Mouse (Mus musculus): ENCODE measurements around the gene Chek2.
"Not testable (repeated sequence)": the region's sequence is repeated elsewhere in the genome, so short reads cannot be mapped to it uniquely, and the experiment has no call there.

Chek2 gene

DNA sequence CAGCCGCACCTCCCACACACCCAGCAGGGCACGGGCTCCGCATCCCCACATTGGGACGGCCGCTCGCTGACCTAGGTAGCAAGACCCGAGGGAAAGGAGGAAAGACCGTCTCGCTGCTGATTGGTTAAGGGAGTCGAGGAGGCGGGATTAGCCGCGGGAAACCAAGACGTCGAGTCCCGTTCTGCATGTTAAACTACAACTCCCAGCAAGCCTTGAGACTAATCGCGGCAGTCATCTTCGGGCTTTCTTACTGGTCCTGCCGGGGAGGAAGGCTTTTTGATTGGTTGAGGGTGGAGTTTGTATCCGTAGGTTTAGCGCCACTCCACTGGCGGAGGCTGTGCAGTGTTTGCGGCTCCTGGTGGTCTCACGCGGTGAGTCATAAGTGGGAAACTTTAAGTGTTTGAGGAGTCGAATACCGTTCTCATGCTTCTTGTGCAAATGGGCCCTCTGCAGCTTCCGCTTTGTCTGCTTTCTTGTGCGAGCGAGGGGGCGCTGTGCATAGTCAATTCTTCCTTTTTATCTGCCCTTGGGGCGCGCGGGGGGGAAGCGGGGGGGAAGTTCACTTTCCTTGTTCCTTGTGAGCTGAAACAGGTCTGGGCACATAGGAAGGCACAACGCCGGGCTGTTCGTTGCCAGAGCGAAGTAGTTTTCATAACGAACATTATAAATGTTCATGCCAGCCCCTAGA lies at the start of gene Chek2, which contains the start of gene Hscb:
Gene Chek2, plus strand, starts transcription at position 302 of the 688 bp plus-strand sequence.
Gene Hscb, minus strand, starts transcription at position 100 of the 688 bp plus-strand sequence.
- peak; percentile 99 for DNase-seq (ENCODE audit: low read depth)

DNA sequence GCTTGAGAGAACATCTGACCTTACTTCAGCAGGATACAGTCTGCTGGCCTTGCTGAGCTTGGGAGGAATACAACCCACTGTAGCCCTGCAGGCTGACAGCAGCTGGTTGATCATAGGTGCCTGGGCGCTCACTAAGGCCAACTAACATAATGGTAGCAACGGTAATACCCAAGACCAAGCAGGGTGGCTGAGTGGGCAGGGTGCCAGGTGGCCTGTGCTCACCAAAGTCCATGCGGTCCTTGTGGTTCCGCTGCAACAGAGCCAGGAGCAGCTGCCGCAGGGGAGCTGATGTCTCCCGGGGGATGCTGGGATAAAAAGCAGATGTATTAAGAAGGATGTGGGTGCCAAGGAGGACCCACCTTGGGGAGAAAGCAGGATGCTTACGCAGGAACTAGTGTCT lies 45.4 kb upstream of the Chek2 start:
- no peak for DNase-seq (ENCODE audit: low read depth)

DNA sequence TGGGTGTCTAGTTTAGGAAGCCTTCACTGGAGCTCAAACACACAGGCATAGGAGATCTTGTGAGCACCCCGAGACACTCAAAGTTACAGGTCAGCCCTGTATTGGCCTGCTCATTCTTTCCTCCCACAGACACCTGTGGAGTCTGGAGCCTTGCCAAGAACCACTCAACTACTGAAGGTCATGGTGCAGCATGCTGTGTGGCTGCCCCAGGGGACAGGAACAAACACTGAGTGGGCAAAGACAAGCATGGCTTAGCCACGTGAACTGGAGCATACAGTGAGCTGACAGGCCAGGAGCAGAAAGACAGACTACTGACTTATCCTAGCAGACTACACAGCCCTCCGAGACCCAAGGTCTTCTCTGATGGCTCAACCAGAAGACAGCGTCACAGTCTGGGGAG lies 42.1 kb upstream of the Chek2 start:
- no peak for DNase-seq (ENCODE audit: low read depth)

DNA sequence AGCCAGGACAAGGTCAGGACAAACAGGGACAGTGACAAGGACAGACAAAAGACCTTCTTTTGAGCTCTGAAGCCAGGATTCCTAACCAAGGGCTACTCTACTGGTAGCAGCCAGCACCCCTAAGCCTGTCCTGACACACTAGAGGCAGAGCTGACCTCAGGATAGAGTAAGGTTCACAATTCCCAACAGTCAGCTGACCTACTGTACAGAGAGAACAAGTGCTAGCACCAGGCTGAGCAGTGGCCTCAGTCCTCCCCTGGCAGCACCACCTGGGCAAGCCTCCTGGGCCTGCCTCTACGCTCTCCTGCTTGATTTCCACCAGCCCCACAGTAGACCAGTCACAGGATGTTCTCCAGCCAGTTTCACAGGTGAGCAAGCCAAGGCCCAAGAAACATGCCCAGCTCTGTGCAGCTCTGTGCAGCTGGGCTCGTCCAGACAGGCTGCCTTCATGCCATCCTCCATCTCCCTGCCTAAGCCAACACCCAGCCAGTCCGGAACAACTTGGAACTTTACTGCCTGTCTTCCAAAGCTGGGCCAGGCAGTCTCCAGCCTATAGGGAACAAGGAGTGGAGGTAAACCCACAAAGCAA lies 38.6 kb upstream of the Chek2 start:
- no peak for DNase-seq (ENCODE audit: low read depth)

DNA sequence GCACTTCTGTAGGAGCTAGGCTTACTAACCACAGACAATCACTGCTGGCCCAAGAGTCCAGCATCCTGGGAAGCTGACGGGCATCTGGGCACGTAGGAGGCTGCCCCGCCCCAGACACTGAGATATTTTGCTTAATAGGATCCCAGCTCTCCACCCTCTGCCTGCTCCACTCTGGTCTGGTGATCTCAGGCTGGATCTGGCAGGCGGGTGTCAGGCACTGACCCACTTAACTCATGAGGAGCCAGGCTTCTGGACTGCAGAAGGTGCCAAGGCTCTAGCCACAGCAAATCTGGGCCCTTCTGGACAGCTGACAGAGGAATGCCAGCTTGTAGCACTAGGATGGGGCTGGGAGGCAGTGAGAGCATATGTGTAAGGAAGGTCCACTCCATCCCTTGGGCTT lies 37.6 kb upstream of the Chek2 start:
- DNase-seq (ENCODE audit: low read depth) = peak; percentile 53

DNA sequence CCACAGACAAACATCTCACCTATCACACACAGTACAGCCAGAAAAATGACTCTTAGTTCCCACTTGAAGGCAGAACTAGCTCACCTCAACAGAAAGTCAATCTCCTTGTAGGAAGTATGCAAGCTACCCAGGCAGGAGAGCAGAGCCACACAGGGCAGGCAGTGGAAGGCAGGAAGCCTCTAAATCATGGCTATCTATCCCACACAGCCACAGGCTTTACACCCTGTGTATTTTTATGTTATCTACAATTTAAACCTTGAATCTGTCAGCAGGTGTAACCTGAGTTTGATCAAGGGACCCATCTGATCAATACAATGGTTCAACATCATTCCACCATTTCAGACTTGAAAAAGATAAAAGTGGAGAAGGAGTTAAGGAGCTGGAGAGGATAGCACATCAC lies 37.0 kb upstream of the Chek2 start:
- DNase-seq (ENCODE audit: low read depth) = no peak

DNA sequence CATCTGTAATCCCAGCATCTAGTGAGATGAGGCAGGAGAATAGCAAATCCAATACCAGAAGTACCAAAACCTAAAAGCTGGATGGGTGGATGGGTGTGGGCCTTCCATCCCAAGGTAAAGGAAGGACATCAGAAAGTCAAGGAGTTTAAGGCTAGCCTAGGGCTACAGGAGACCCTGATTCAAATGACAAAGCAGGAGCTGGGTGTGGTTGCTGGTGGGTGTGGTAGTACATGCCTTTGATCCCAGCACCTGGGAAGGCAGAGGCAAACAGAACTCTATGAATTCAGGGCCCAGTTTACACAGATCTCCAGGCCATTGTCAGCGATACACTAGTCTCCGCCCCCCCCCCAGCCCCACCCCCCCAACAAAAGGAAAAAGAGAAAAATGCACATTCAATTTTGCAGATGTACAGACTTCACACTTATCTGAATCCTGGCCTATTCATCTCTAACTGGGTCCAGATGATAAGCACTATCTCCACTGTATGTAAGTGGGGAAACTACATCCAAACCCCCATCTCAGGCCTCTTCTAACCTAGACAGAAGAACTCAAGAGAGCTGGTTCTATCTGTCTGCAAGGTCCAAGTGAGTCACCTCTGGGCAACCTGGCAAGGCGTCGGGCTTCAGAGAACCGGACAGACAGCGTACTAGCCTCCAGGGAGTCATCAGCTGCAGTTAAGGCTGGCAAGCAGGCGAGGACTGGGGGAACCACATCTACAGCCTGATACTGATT lies 35.6 kb upstream of the Chek2 start:
- DNase-seq (ENCODE audit: low read depth) = no peak

DNA sequence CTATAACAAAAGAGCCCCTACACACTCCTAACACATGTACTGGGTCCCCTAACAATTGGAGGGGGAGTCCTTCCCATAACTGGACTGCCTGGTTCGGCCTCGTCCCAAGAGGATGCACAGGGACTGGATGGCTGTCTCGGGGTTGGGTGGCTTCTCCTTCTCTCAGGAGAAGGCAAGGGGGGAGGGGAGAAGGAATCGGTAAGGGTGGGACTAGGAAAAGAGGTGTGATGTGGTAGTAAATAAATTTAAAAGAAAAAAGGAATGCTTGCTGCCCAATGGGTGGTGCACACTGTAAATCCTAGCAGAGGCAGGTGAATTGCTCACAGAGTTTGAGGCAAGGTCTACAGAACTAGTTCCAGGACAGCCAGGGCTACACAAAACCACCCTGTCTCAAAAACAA lies 33.6 kb upstream of the Chek2 start:
- no peak for DNase-seq (ENCODE audit: low read depth)

DNA sequence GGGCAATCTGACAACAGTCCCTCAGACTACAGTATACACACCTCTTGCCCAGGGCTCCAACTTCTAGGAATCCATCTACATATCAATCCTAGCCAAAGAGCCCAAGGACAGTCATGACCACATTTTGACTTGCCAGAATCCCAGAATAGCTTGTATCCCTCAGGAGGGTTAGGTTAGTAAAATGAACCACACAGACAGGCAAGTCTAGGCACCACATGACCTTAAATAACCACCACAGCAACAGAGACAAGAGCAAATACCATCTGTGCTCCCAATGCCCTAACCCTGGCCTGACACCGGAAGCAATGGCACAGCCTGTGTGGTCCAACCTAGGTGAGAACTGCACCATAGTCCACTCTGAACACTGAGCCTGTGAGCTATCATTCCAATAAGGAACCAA lies 33.1 kb upstream of the Chek2 start:
- DNase-seq (ENCODE audit: low read depth) = no peak

DNA sequence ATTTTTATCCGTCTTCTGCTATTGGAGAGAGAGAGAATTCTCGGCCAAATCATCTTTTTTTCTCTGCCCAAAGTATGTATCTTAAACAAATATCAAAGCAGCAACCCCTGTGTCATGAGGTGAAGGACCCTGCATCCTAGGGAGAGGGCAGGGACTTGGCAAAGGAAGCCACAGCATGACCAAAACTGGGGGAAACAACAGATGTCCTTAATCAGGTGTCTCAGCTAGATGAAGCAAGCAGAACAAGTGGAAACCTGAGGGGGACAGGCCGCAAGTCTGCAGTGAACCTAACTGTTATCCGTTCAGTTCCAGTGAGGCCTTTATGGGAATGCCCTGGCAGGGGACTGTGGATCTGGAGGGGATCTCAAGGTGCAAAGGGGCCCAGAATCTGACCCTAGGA lies 32.3 kb upstream of the Chek2 start:
- DNase-seq (ENCODE audit: low read depth) = no peak

DNA sequence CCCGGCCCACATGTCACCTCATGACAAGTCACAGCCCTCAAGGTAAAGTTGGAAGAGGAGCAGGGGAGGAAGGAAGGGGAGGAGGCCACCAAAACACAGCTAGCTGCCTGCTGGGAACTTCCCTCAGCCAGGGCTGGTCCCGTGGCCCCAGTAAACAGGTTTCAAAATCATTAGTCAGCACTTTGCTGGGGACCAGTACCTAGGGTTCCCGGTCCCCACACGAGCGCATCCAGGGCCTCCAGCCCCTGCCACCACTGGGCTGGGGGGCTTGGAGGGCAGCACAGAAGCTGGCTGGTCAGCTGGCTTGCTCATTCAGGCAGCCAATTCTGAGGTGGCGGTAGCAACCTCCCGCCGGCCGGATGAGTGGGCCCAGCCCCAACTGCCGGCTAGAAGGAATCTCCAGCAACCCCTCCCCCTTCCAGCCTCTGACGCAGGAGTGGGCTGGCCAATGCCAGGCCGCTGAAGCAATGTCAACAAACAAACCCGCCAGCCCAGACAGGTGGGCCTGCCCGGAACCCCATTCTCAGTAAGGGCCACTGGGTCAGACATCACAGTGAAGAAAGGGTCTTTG lies 31.6 kb upstream of the Chek2 start:
- DNase-seq (ENCODE audit: low read depth) = peak; percentile 77

DNA sequence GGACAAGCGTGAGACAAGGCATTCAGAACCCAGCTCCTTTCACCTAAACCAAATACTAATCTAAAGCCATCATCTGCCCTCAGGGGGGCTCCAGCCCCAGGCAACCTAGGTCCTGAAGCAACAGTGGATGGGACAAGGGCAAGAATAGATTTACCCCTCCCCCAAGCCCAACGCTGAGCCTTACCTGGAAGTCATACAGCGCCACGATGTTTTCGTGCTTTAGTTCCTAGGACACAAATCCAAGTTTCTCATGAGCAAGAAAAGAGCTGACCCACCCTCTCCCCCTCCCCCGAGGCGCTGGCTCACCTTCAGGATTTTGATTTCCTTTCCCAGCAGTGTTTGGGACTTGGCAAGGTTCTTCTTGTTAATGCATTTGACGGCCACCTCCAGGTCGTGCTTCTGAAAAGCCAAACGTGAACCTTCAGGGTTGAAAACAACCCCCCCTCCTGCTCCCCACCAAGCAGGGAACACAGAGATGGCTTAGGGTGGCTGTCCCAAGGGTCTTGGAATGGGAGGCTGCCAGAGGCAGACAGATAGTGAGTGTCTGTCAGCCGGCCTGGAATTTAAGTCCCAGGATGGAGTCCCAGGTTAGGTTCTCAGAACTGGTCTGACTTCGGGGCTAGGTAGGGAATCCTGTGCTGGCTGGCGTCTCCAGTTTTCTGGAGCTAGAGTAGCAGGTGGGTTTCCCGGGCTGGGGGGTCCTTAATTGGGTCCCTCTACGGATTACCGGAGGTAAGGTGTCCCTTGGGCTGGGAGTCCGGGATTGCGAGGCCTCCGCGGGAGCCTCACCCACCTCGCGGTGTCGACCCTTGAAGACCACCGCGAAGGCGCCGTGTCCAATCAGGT lies 30.7 kb upstream of the Chek2 start:
- DNase-seq (ENCODE audit: low read depth) = peak; percentile 56

DNA sequence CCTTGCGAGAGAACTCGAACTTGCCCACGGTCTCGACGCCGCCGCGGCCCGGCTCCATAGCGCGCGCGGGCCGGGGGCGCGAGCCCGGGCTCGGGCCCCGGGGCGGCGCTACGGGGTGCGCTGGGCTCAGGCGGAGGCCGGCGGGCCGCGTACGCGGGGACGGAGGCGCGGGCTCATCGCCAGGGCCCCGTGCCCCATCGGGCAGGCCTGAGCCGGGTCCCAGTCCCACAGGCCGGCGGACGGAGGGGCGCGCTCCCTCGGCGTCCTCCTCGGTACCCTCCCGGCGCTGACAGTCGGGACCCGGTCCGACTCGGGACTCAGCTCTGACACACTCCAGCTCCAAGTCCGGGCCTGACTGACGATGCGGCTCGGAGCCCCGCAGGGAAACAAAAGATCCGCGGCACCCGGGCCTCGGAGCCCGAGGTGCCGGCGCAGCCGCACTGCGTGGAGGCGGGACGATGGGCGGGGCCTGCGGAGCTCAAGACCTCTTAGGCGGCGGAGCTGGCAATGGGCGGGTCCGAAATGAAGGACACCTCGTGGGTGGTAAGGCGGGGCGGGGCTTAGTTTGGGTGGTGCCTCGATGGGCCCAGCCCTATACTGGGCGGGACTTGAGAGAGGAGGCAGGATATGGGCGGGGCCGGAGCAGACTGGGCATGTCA lies 30.0 kb upstream of the Chek2 start, which contains the start of gene Ulk1:
Gene Ulk1, minus strand, starts transcription at position 431 of the 659 bp plus-strand sequence.
- peak; percentile 94 for DNase-seq (ENCODE audit: low read depth)

DNA sequence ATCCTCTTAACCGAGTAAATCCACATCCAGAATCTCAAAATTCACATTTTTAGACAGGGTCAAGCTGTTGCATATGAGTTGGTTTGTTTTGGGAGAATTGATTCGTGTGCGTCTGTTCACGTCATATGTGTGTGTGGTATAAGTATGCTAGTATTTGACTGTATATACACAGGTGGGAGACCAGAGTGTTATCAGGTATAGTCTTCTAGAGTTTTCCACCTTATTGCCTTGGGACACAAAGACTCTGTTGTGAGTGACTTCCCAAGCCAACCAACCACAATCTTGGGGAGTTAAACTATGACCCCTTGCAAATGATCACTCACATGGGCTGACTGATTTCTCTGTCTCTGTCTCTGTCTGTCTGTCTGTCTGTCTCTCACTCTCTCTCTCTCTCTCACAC lies 15.4 kb upstream of the Chek2 start:
- DNase-seq (ENCODE audit: low read depth) = no peak

DNA sequence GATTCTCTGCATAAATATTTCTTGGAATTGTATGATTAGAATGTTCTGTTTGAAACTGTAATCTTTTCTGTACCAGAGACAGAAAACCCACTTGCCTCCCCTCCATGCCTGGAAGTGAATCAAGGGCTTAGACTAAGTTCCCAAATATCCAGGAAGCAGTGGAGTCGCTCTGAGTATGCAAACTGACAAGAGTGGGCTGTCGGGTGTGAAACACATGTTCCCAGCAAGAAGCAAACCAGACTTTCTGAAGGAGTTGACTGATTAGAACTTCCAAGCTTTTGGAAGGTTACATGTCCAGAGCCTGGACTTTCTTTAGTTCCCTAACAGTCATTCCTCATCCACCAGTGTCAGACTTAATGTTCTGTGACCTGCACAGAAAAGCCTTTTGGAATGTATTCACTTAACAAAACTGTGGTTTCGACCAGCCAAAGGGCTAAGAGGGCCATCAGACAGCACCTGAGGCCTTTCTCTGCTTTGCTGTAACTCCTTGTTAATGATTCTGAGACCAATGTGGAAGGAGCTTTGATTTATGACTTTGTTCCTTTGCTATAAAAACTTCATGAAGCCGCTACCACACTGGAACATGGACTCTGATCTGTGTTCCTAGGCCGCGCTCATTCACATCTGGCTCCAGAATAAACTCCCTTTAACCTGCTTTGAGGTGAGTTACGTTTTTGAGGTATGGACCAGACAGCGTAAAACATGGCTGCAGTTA lies 12.8 kb upstream of the Chek2 start:
- DNase-seq (ENCODE audit: low read depth) = no peak

DNA sequence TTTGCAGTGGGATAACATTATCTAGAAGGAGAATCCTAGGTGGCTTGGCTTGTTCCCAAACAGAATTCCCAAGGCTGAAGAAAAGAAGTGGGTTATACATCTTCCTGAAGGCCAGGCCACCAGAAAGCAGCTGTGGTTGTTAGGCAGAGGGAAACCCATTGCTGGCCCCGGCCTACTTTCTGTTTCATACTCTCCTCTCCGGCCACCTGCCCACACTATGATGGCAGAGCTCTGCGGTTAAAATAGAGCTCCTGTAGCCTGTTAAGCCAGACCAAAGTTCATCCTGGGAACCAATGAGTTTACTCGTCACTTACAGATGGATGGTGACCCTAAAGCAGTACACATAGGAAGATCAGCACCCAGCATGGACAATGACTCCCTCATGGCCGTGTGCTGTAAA lies 12.2 kb upstream of the Chek2 start:
- no peak for DNase-seq (ENCODE audit: low read depth)

DNA sequence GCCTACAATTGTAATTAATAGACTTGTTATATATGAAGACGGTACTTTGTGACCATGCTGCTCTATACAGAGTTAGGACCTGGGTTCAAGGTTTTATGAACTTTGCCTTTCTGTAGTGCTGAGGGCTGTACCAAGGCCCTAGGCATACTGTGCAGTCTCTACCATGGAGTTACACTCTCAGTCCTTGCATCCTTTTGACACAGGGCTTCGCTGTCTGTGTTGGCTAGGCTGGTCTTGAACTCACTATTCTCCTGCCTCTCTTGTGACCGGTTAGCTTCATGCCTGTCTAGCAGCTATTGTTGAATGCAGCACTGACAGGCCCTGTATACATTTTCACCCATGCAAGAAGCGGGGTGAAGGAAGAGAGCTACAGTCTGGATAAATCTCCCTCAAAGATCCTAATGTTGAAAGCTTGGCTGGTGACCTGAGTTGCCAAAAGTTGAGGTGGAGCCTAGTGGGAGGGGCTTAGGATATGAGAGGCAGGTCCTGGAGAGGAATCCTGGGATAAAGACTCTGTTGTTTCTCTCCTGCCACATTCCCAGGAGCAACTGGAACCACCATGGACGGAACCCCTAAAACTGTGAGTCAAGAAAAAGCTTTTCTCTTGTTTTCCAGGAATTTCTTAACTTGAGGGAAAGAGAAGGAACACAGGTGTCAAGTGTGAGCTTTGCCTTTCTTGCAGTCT lies 8.6 kb upstream of the Chek2 start:
- no peak for DNase-seq (ENCODE audit: low read depth)

DNA sequence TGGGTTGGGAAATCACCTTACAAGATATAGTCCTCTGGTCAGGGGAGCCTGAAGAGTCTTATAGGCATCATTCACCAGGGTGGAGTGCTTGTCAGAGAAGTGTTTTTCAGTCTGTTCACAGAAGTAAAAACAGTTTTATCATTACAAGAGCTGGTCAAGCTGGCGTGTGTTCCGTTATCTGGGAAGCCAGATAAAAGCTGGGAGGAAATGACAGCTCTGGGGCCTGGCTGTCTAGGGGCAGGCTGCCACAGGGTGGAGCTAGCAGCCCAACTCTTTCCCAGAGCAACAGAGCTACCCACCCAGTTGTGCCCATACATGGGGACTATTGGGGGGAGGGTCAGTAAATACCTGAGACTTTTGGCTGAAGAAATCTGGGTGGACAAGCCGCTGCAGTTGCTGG lies 3.8 kb upstream of the Chek2 start:
- DNase-seq (ENCODE audit: low read depth) = no peak

DNA sequence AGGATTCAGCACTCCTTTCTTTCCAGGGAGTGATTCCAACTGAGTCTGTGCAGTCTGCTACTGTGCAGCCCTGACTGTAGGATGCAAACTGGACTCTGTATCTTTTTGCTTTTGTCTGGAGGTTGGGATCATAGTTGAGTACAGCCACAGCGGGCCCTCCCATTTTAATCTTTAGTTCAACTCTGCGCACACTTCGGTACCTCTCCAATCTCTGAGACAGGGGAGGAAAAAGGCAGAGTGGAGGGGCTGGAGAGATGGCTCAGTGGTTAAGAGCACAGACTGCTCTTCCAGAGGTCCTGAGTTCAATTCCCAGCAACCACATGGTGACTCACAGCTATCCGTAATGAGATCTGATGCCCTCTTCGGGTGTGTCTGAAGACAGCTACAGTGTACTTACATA lies 1.8 kb upstream of the Chek2 start:
- DNase-seq (ENCODE audit: low read depth) = not testable (repeated sequence)

DNA sequence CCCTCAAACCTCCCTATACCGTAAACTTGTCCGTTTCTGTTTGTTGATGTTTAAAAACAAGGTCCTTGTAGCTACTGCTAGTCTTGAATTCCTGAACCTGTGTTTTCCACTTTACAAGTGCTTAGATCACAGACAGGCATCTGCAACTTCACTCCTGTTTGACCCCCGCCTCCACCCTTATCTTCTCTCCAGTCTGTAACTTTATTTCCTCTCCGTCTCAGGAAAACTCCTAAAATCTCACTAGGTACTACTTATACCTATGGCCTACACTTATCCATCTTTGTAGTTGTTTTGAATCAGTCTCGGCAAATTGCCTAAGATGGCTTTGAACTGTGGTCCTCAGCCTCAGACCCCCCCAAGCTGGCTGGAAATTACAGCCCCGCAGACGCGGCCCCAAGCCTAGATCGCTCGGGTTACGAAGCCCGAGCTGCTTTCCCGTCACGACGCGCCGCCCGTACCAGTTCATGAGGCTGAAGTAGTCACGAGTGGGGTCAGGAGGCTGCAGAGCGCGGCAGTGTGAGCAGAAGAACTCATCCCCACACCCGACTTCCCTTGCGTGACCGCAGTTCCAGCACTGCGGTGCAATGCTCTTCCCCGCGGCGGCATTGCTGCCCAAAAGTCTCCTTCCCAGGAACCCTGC lies 621 bp upstream of the Chek2 start:
- no peak for DNase-seq (ENCODE audit: low read depth)
